Comparison of ENCODE assay signal across 8 mouse cellular contexts in the genomic region with DNA sequence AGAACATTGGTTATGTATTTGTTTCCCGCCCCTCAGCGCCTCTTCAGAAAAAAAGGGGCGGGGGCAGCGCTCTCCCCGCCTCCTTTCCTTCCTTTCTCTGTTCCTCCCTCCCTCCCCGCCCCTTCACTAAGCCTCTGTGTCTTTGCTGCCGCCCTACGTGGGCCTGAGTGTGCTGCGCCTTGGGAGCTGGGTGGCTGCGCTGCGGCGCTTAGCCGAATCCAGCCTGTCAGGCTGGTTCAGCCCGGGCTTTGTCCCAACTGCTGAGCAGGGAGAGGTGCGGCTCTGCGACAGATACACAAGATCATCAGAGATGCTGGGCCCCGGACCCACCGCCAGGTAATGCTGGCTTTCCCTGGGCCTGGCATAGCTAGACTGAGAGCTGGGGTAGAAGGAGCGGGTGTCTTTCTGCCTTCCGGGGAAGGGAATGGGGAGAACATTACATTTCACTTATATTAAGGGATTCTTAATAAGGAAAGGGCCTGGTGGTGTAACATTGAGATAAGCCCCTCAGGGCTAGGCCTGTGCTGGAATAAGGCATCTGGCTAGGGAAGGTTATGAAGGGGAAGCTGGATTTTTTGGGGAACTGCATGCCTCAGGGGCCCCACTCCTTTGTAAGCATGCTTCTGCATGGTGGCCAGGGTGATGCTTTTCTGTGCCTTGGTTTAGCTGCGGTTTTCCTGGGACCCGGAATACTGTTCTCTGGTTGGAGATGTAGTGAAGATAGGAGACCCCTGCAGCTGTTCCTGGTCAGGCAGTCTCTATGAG. TPM values are rescaled to one million over a fixed set of nuclear protein-coding genes. Genes with fewer than 3 reads are reported as not detected.
DNase-seq lines count a peak whose midpoint lies in the region; ATAC-seq and TF ChIP-seq lines count a peak whose summit lies in the region.

No protein-coding gene starts in this region.

- WGBS in forebrain, embryonic 16.5 days, result 3% methylated on average over 22 of the region's 22 CpGs
- WGBS in neural tube, embryonic 15.5 days, result 4% methylated on average over 22 of the region's 22 CpGs

- H3K4me1 ChIP-seq in ES-E14 (ENCODE audit: control insufficient read depth in 2 of 2, insufficient read depth in 2 of 2, low read length in 2 of 2, poor library complexity in 1 of 2), result no peaks in the 10 kb centered on the region; a peak in 1 of 4 replicates
- H3K4me1 ChIP-seq in forebrain, embryonic 16.5 days (replicated peaks; ENCODE audit: control insufficient read depth, insufficient read depth, low read length), result peaks cover 23% of the 10 kb centered on the region
- peaks cover 24% of the 10 kb centered on the region for H3K4me1 ChIP-seq in neural tube, embryonic 15.5 days

- H3K4me2 ChIP-seq in forebrain, embryonic 16.5 days (ENCODE audit: low read length), result peak overlapping the region; percentile 79
- peak overlapping the region; percentile 62 for H3K4me2 ChIP-seq in neural tube, embryonic 15.5 days

- intact Hi-C loops in heart, postnatal 25 days (cut with DNase I), result loop anchor here (5.0 kb wide), 1 partner anchor 91 kb away; no protein-coding TSS in a partner anchor

- no peaks in the 10 kb centered on the region for H3K36me3 ChIP-seq in ES-E14 (ENCODE audit: control insufficient read depth, insufficient read depth, low read length, poor library complexity, severe bottlenecking)
- no peaks in the 10 kb centered on the region for H3K36me3 ChIP-seq in forebrain, embryonic 16.5 days (ENCODE audit: control insufficient read depth, insufficient read depth)
- no peaks in the 10 kb centered on the region for H3K36me3 ChIP-seq in neural tube, embryonic 15.5 days

- in situ Hi-C loops in ES-E14 (cut with MboI; ENCODE audit: low sequenced_read_pairs in 2 of 2, unreplicated experiment in 2 of 2), result no loop called here

- H3K4me3 ChIP-seq in ES-E14 (ENCODE audit: insufficient read depth in 1 of 2, low read depth in 1 of 2, low read length in 2 of 2, poor library complexity in 1 of 2, severe bottlenecking in 1 of 2), result peak overlapping the region; percentile 37 to 73
- H3K4me3 ChIP-seq in forebrain, embryonic 16.5 days (replicated peaks; ENCODE audit: low read length), result peak overlapping the region; percentile 65
- peak overlapping the region; percentile 60 for H3K4me3 ChIP-seq in neural tube, embryonic 15.5 days (replicated peaks)

- H3K9me3 ChIP-seq in ES-E14 (ENCODE audit: control insufficient read depth, insufficient read depth, low read depth, low read length), result no peaks in the 10 kb centered on the region
- H3K9me3 ChIP-seq in forebrain, embryonic 16.5 days (ENCODE audit: control insufficient read depth, low read length), result no peaks in the 10 kb centered on the region
- no peaks in the 10 kb centered on the region for H3K9me3 ChIP-seq in neural tube, embryonic 15.5 days (replicated peaks)

- H3K27me3 ChIP-seq in forebrain, embryonic 16.5 days (replicated peaks; ENCODE audit: control insufficient read depth, insufficient read depth, low read length), result no peaks in the 10 kb centered on the region
- no peaks in the 10 kb centered on the region for H3K27me3 ChIP-seq in neural tube, embryonic 15.5 days (replicated peaks)

- peak; percentile 98 for ATAC-seq in forebrain, embryonic 16.5 days
- peak; percentile 94 for ATAC-seq in neural tube, embryonic 15.5 days (ENCODE audit: low FRiP score)

- DNase-seq in ES-E14 (ENCODE audit: low read depth, low spot score), result peak; percentile 86
- DNase-seq in cerebellum, adult 18-20 months, result peak; percentile 89
- DNase-seq in heart, postnatal 25 days (ENCODE audit: low spot score), result peak; percentile 2
- DNase-seq in layer of hippocampus, adult 18-20 months (ENCODE audit: low spot score in 2 of 2), result peak; percentile 82 to 90
- peak; percentile 73 to 83 for DNase-seq in lung, adult 18-20 months
- peak; percentile 74 for DNase-seq in testis, postnatal 10 days (ENCODE audit: low spot score)

- H3K9ac ChIP-seq in ES-E14 (ENCODE audit: insufficient read depth, low read depth, low read length, poor library complexity, severe bottlenecking), result peak overlapping the region; percentile 51
- peak overlapping the region; percentile 83 for H3K9ac ChIP-seq in forebrain, embryonic 16.5 days (replicated peaks; ENCODE audit: low read depth, low read length)
- peak overlapping the region; percentile 86 for H3K9ac ChIP-seq in neural tube, embryonic 15.5 days (replicated peaks)

- H3K27ac ChIP-seq in ES-E14 (ENCODE audit: insufficient read depth, low read depth, low read length, poor library complexity, severe bottlenecking), result no peak overlapping the region
- H3K27ac ChIP-seq in forebrain, embryonic 16.5 days (ENCODE audit: low read length), result peak overlapping the region; percentile 90
- peak overlapping the region; percentile 92 for H3K27ac ChIP-seq in neural tube, embryonic 15.5 days (replicated peaks)

TF ChIP-seq in ES-E14, 5 proteins besides CTCF, POLR2A, EP300 and RAD21:
- no peak for TF ChIP-seq ZC3H11A (IDR thresholded peaks at IDR 0.05; ENCODE audit: borderline replicate concordance, low read depth, low read length)
- TF ChIP-seq HCFC1 (IDR thresholded peaks at IDR 0.05; ENCODE audit: borderline replicate concordance, insufficient read depth, low read length), result no peak
- TF ChIP-seq ZNF384 (IDR thresholded peaks at IDR 0.05; ENCODE audit: low read depth, low read length), result no peak
- no peak for TF ChIP-seq CHD2 (IDR thresholded peaks at IDR 0.05; ENCODE audit: low read depth, low read length)
- no peak for TF ChIP-seq MAFK (IDR thresholded peaks at IDR 0.05; ENCODE audit: insufficient read depth, low read depth, low read length)

RNA-seq across cellular contexts. Expression of gene Pak1, which starts 54.6 kb away (rescaled TPM):
- total RNA-seq in ES-E14 (2012; rRNA removed), result 16.5 and 19.1 TPM in 2 replicates
- 147 TPM in 2 replicates for polyA plus RNA-seq in forebrain, embryonic 16.5 days (2015; fragmentation: Nextera tagmentation; extraction: Ambion mirVana)
- total RNA-seq in heart, postnatal 25 days (2021), result 1 to 10 TPM; 1.2 to 1.3 TPM
- total RNA-seq in layer of hippocampus, adult 18-20 months (2021), result 100 to 1,000 TPM; 215 to 221 TPM
- 117 and 134 TPM in 2 replicates for polyA plus RNA-seq in neural tube, embryonic 15.5 days (2015; fragmentation: Nextera tagmentation; extraction: Ambion mirVana)

Comparison
In these comparisons a context has a peak if more than half of its experiments do, and no peak if none do; other contexts are left out.
1. DNase-seq: peak in every context shown above with its lines; median percentile 89 in cerebellum, adult 18-20 months; 86 in ES-E14; 86 in layer of hippocampus, adult 18-20 months; 78 in lung, adult 18-20 months; 74 in testis, postnatal 10 days; 2 in heart, postnatal 25 days.
2. RNA of gene Pak1, which starts 54.6 kb away (total RNA-seq): 215 to 221 TPM in layer of hippocampus, adult 18-20 months; 16.5 to 19.1 TPM in ES-E14 and 1.2 to 1.3 TPM in heart, postnatal 25 days; every median in the first group is over 10 times any median in the second.
3. Peak in every context shown above with its lines, with median percentiles within 50 percentile points of each other: H3K4me3 ChIP-seq and H3K9ac ChIP-seq.